Mouse (Mus musculus): ENCODE measurements around the gene Sult2a5. TPM values are rescaled to one million over a fixed set of nuclear protein-coding genes. Genes with fewer than 3 reads are reported as not detected.

The Sult2a5 gene
- not detected in 2 replicates for polyA plus RNA-seq (2016; fragmentation: Nextera tagmentation; extraction: Ambion mirVana)

DNA sequence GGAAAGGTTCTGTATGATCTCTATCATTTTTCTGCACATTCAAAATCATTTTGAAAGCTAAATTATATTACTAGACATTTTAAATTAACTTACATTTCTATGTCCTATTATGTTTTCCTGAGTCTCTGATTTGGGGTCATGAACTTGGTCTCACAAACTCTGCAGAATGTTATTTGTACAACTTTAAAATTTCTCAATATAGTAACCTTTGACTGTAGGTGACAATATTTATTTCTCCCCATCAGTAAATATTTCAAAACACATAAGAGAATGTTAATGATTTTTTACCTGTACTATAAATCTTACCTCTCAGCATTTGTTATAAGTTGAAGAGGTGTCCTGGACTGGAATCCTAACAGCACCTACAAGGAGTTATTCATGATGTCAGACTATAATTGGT, at the start of gene Sult2a5:
TSS of gene Sult2a5 (plus strand) at position 301 of the 400 bp plus-strand sequence.
- H3K4me3 ChIP-seq (replicated peaks): no peak within 1 kb of the TSS
- no peaks in the 10 kb centered on the region for H3K36me3 ChIP-seq
- H3K9me3 ChIP-seq: 0 out of 2 replicates have a peak, but pooled peaks cover 4% of the 10 kb centered on the region
- no peak within 1 kb of the TSS for H3K4me2 ChIP-seq
- ATAC-seq (ENCODE audit: insufficient number of reproducible peaks, insufficient read depth, low FRiP score, low TSS enrichment, low read depth): no peak
- no peak within 1 kb of the TSS for H3K9ac ChIP-seq (replicated peaks)
- no peaks in the 10 kb centered on the region for H3K27me3 ChIP-seq
- no peaks in the 10 kb centered on the region for H3K4me1 ChIP-seq (replicated peaks)
- H3K27ac ChIP-seq: no peak within 1 kb of the TSS

Other genes with a start within 250 kb of the Sult2a5 start
- gene Cabp5, start 225.8 kb upstream of the Sult2a5 start, polyA plus RNA-seq (2016; fragmentation: Nextera tagmentation; extraction: Ambion mirVana): not detected in 2 replicates
- not detected in 2 replicates for gene Bsph1, start 173.1 kb upstream of the Sult2a5 start, polyA plus RNA-seq (2016; fragmentation: Nextera tagmentation; extraction: Ambion mirVana)
- gene Bsph2, start 52.9 kb upstream of the Sult2a5 start, polyA plus RNA-seq (2016; fragmentation: Nextera tagmentation; extraction: Ambion mirVana): not detected in 2 replicates
- not detected in 2 replicates for gene Sult2a2, start 109.5 kb downstream of the Sult2a5 start, polyA plus RNA-seq (2016; fragmentation: Nextera tagmentation; extraction: Ambion mirVana)
- not detected in 2 replicates for gene Sult2a1, start 213.4 kb downstream of the Sult2a5 start, polyA plus RNA-seq (2016; fragmentation: Nextera tagmentation; extraction: Ambion mirVana)

Data from limb, embryonic 12.5 days (tissue).